Mouse (Mus musculus) cerebellum, postnatal 25 days (tissue): ENCODE data around the gene Scgb1a1.
"Not testable (repeated sequence)": the region's sequence is repeated elsewhere in the genome, so short reads cannot be mapped to it uniquely, and the experiment has no call there.

Experiments used
- DNase-seq, 2 experiments: peaks; one replicate each; pipeline ENCODE4 v3.0.0; 2021; ENCODE audit warnings: mixed read lengths in 2 of 2

Gene Scgb1a1

GRCm38 (mm10) chr19:9087821-9088220 lies at the start of gene Scgb1a1:
Gene Scgb1a1 (minus strand): TSS chr19:9087958.
- DNase-seq = no peak

- no peak for DNase-seq
These were observed 49.4 kb upstream of the Scgb1a1 start for GRCm38 (mm10) chr19:9137159-9137558.

- DNase-seq = peak; percentile 94 to 97
These were observed 48.0 kb upstream of the Scgb1a1 start, which contains the start of gene Asrgl1 for GRCm38 (mm10) chr19:9135512-9136331. Gene Asrgl1 (minus strand): TSS chr19:9135636.

- peak; percentile 72 to 74 for DNase-seq
These were observed 47.2 kb upstream of the Scgb1a1 start for GRCm38 (mm10) chr19:9134746-9135511.

DNA sequence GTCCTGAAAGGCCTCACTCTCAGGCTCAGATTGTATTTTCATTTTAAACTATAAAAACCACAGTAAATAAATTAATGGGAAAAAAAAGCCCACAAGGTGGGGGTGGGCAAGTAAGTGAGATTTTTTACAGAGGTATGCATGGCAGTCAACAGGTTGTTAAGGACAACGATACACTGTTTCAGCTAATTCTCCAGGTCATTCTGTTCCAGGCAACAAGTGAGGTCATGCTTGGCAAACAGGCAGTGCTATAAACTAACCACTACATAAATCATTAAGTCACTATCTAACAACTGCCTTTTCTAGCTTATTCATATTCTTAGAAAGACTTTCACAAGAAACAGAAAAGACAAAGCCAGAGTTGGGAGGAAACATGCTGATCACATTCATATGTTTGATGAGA lies 42.2 kb upstream of the Scgb1a1 start:
- no peak for DNase-seq

DNA sequence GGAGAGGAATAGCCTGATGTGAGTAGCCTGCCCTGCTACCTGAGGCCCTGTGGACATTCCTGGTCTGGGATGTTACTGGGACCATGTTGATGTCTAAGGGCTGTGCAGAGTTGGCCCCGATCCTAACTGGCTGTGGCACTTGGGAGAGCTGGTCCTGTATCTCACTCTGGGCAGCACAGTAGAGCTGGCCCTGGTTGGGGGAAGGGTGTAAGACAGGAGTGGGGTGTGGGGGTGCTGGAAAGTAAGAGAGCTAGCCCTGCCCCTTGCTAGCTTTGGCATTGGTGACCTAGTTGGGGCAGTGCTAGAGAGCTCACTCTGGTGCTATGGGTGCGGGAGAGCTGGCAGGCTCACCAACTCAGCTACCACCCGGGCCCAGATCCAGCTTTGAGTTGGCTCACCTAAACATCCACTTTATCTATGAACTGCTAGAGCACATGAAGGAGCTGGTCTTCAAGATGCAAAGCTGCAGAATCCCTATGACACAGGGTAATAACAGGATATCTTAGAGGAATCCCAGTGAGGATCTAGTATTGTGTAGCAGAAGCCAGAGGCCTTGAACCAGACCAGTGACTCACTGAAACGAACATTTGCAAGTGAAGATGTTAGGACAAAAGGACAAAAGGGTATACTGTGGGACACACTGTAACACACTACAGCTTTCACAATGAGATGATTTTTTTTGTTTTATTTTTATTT lies 40.9 kb upstream of the Scgb1a1 start:
- DNase-seq = peak; percentile 75 to 80

DNA sequence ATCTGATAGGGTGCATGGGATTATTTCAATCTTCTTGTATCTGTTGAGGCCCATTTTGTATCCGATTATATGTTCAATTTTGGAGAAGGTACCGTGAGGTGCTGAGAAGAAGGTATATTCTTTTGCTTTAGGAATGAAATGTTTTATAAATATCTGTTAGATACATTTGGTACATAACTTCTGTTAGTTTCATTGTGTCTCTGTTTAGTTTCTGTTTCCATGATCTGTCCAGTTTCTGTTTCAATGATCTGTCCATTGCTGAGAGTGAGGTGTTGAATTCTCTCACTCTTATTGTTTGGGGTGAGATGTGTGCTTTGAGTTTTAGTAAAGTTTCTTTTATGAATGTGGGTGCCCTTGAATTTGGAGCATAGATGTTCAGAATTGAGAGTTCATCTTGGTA lies 36.2 kb upstream of the Scgb1a1 start:
- DNase-seq = not testable (repeated sequence)

DNA sequence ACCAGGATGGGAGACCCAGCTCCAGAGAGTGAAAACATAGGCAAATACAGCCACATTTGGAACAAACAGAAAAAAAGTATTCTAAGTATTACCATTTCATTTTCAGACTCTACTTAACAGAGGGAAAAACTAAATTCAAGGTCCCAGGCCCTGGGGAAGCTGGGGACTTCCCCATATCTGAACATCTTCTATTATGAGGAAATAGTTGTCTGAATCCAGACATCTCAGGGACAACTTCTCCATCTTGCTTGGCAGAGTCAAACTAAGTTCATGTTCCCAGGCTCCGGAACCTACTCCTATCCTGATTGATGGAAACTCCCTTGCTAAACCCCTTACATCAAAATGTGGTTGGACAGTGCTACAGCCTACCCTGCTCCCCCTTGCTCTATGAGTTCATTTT lies 34.6 kb upstream of the Scgb1a1 start:
- DNase-seq = no peak

DNA sequence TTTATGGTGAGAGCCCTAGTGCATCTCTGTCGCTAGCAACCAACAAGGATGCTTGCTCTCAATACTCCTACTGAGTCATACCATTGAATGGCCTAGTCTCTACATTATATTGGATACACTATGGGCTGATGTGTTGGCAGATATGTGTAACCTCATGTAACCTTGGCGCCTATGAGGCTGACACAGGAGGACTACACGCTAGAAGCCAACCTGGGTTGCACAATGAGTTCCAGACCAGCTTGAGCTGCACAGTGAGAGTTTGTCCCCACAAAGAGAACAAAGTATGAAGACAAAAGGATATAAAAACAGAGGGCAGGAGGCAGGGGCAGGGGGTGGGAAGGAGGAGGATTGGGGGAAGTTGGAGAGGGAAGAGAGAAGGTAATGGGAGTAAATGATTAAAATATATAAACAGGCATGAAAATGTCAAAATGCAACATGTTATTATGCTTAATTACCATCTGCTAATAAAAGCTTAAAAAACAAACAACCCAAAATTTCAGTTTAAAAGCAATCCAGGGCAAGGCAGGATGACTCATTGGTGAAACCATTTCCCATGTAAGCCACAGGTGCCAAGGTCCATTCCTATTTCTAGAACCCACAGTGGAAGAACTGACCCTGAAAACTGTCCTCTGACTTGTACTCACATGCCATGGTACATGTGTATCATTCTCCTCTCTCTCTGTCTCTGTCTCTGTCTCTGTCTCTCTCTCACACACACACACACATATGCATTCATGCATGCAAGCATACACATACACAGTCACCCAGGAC lies 32.1 kb upstream of the Scgb1a1 start:
- no peak for DNase-seq

DNA sequence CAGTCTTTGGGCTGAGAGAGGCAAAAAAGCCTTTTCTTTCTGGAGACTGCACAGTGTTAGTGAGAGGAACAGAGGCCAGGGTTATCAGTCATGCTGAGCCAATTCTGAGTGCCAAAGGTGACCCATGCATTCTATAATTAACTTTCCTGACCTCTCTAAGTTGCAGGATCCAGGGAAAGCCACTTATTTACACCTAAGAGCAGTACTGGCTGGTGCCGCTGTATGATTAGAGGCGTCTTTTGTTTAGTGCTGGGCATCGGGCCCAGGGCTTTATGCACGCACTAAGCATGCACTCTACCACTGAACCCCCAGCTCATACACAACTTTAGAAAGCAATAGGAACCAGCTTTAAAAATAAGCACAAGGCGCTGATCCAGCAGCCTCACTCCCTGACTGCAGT lies 29.5 kb upstream of the Scgb1a1 start:
- no peak for DNase-seq

- no peak for DNase-seq
These were observed 28.5 kb upstream of the Scgb1a1 start for GRCm38 (mm10) chr19:9116268-9116667.

- DNase-seq = peak; percentile 89 to 93
These were observed 24.3 kb upstream of the Scgb1a1 start for GRCm38 (mm10) chr19:9112043-9112442.

- DNase-seq = peak; percentile 50 to 64
These were observed 22.6 kb upstream of the Scgb1a1 start for GRCm38 (mm10) chr19:9110182-9110869.

- DNase-seq = no peak
These were observed 20.8 kb upstream of the Scgb1a1 start for GRCm38 (mm10) chr19:9108536-9108935.

- DNase-seq = no peak
These were observed 19.6 kb upstream of the Scgb1a1 start for GRCm38 (mm10) chr19:9107379-9107755.

- DNase-seq = no peak
These were observed 19.1 kb upstream of the Scgb1a1 start for GRCm38 (mm10) chr19:9106751-9107378.

DNA sequence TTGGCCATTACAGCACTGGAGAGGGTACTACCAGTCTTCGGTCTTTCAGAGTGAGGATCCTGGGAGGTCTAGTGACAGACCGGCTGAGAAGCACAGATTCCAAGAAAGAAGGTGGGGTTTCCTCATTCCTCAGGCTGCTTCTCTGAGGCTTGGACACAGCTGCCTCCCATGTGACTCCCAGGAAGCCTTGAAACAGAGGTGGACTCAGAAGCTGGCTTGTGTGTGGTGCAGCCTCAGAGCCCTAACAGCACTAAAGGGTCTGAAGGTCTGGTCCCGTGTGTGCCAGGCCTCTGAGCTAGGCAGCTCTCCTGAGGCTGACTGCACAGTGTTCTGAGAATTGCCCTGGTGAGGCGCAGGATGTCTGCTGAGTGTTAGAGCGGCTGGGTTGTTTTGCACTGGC lies 18.3 kb upstream of the Scgb1a1 start:
- no peak for DNase-seq

DNA sequence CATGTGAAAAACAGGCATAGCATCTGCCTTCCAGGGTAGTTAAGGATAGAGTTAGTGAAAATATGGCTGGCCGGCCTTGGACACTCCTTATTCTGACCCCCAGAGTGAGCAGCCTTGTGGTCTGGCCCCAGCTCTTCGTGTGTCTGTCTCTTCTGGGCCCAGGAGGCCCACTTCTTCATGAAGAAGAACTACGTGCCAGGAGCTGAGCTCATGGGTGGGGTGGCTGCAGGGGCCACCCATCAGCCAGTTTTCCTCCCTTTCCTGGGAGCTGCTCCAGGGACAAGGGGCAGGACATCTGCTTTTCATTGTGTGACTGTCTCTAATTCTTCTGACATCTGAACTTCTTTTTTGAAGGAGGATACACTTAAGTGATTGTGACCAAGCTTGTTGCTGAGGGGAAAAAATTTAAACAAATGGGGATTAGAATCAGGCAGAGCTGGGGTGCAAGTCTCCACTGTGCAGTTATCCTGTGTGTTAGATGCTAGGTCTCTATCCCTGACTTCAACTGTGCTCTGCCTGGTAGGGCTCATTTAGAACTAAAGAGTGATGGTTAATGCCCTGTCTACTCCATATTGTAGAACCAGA lies 17.4 kb upstream of the Scgb1a1 start:
- no peak for DNase-seq

DNA sequence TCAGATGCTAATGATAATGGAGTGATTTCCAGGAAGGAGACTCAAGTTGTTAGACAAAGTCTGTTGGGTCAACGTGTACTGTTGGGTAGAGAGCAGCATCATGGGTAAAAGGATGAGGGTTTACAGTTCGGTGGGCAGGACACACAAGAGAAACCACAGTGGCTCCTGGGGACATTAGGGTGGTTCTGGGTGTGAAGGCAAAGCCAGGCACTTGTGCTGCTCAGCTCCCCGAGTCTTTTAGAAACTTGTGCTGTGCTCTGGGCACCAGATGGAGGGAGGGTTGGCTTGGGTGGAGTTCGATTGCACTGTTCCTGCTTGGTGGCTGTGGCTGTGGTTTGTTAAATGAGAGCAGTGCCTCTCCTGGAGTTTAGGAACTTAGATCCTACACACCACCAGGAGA lies 16.2 kb upstream of the Scgb1a1 start:
- DNase-seq = no peak

DNA sequence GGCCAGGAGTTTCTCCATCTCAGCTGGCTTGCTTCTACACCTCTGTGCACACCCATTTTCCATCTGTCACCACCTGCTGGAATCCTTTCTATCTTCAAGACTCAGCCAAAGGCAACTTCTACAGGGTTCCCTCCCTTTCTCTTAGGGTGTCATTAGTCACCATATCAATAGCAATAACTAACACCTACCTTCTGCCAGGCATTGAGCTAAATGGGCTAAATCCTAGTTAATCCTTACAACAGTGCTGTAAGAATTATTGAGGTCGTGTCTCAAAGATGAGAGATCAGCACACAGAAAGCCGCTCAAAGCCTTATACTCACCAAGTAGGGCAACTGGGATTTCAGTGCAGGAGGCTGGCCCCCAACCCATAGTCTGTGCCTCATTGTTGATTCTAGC lies 13.3 kb upstream of the Scgb1a1 start:
- no peak for DNase-seq
